ENCODE assay signal across 7 mouse cellular contexts in the genomic region with DNA sequence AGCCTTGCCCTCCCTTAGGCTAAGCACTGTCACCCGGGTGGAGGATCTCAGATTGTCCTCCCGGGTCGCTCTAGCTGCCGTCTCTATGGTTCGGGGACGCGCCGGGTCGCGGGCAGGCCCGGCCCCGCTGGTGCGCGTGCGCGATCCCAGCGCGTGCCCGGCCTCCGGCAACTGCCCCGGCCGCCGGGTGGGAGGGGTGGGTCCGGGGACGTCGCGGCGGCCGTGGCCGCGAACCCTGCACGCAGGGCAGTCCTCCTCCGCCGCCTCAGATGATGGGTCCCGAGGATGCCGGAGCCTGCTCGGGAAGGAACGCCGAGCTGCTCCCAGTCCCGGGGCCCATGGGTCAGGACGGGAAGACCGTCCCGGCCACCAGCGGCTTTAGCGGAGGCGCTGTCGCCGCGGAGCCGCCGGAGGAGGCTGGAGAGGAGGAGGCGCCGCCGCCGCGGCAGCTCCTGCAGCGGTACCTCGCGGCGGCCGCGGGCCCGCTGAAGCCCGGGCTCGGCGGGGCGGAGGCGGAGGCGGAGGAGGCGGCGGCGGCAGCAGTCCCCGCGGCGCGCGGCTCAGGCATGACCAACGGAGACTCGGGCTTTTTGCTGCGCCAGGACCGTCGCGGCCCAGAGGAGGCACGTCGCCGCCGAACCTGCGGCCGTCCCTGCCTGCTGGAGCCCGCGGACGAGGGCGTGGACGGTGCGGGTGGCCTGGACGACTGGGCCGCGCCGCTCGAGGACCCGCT. TPM values are rescaled to one million over a fixed set of nuclear protein-coding genes. Genes with fewer than 3 reads are reported as not detected.
A peak's percentile ranks its signal among the peaks of the same experiment; 100 is the strongest.
DNase-seq lines count a peak whose midpoint lies in the region; ATAC-seq lines count a peak whose summit lies in the region.

Gene Tbc1d12, plus strand, starts transcription at position 142 of the 733 bp plus-strand sequence.

- 0 out of 2 replicates have a peak, but pooled peaks cover 3% of the 10 kb centered on the region for H3K4me1 ChIP-seq in intestine, embryonic 16.5 days (ENCODE audit: control insufficient read depth, insufficient read depth, low read length)
- peaks cover 2% of the 10 kb centered on the region; the same call in 1 of the 2 replicates for H3K4me1 ChIP-seq in midbrain, embryonic 11.5 days (ENCODE audit: control insufficient read depth, insufficient read depth, low read length)

- H3K9ac ChIP-seq in intestine, embryonic 16.5 days (ENCODE audit: low read depth, low read length): peak within 1 kb of the TSS; percentile 86
- peak within 1 kb of the TSS; percentile 82 for H3K9ac ChIP-seq in midbrain, embryonic 11.5 days (ENCODE audit: low read length)

- H3K36me3 ChIP-seq in intestine, embryonic 16.5 days (ENCODE audit: control insufficient read depth, insufficient read depth, low read length): no peaks in the 10 kb centered on the region
- H3K36me3 ChIP-seq in midbrain, embryonic 11.5 days (ENCODE audit: control insufficient read depth, insufficient read depth, low read length): no peaks in the 10 kb centered on the region

- H3K4me3 ChIP-seq in intestine, embryonic 16.5 days (ENCODE audit: low read length): peak within 1 kb of the TSS; percentile 87
- H3K4me3 ChIP-seq in midbrain, embryonic 11.5 days (ENCODE audit: low read depth, low read length): peak within 1 kb of the TSS; percentile 80

- DNase-seq in adrenal gland, adult 2 months: peak; percentile 98
- DNase-seq in embryo, embryonic 11.5 days (ENCODE audit: low read depth, low spot score): peak; percentile 87
- peak; percentile 89 to 93 for DNase-seq in gastrocnemius, postnatal 36 days
- peak; percentile 90 to 91 for DNase-seq in left cerebral cortex, postnatal 36 days (ENCODE audit: low spot score in 2 of 2)
- peak; percentile 99 for DNase-seq in midbrain, embryonic 11.5 days (ENCODE audit: low spot score, missing footprints)
- DNase-seq in skeletal muscle tissue, adult 2 months (ENCODE audit: low read depth, low spot score): peak; percentile 87

- intact Hi-C loops in gastrocnemius, postnatal 36 days (cut with DNase I): no loop called here
- intact Hi-C loops in left cerebral cortex, postnatal 36 days (cut with DNase I): no loop called here

- H3K27ac ChIP-seq in intestine, embryonic 16.5 days (ENCODE audit: low read length): peak within 1 kb of the TSS; percentile 86
- H3K27ac ChIP-seq in midbrain, embryonic 11.5 days (ENCODE audit: low read depth, low read length): peak within 1 kb of the TSS; percentile 60

- H3K9me3 ChIP-seq in intestine, embryonic 16.5 days (ENCODE audit: control insufficient read depth, low read length): no peaks in the 10 kb centered on the region
- H3K9me3 ChIP-seq in midbrain, embryonic 11.5 days (ENCODE audit: control insufficient read depth, low read length): no peaks in the 10 kb centered on the region

- H3K27me3 ChIP-seq in intestine, embryonic 16.5 days (replicated peaks; ENCODE audit: control insufficient read depth, insufficient read depth, low read length): no peaks in the 10 kb centered on the region
- no peaks in the 10 kb centered on the region for H3K27me3 ChIP-seq in midbrain, embryonic 11.5 days (ENCODE audit: control insufficient read depth, insufficient read depth, low read length)

- under 1% methylated on average over 63 of the region's 101 CpGs for WGBS in intestine, embryonic 16.5 days
- WGBS in midbrain, embryonic 11.5 days: under 1% methylated on average over 66 of the region's 101 CpGs

- ATAC-seq in intestine, embryonic 16.5 days: peak; percentile 94
- peak; percentile 95 for ATAC-seq in midbrain, embryonic 11.5 days (ENCODE audit: low FRiP score)

- H3K4me2 ChIP-seq in intestine, embryonic 16.5 days (ENCODE audit: low read depth, low read length): peak within 1 kb of the TSS; percentile 76
- peak within 1 kb of the TSS; percentile 59 for H3K4me2 ChIP-seq in midbrain, embryonic 11.5 days

RNA-seq across cellular contexts. Expression of gene Tbc1d12, which starts in this region (rescaled TPM):
- total RNA-seq in adrenal gland, adult 2 months (2021): 10 to 100 TPM in 1 of 2 experiments, 1 to 10 TPM in 1; 8.7 to 11.2 TPM
- 5.7 and 7.1 TPM in 2 replicates for polyA plus RNA-seq in adrenal gland, adult 2 months (2012; rRNA removed)
- 1 to 10 TPM; 2.4 to 3.4 TPM for total RNA-seq in gastrocnemius, postnatal 36 days (2021)
- 1.0 TPM in 2 replicates for polyA plus RNA-seq in intestine, embryonic 16.5 days (2015; fragmentation: Nextera tagmentation; extraction: Ambion mirVana)
- total RNA-seq in left cerebral cortex, postnatal 36 days (2021): 10 to 100 TPM; 11.7 to 13.0 TPM
- 3.3 TPM in 2 replicates for polyA plus RNA-seq in midbrain, embryonic 11.5 days (2014; fragmentation: Nextera tagmentation; extraction: Ambion mirVana)

Comparison
In these comparisons a context has a peak if more than half of its experiments do, and no peak if none do; other contexts are left out.
1. Peak in every context shown above with its lines: DNase-seq, ATAC-seq, H3K4me3 ChIP-seq and H3K27ac ChIP-seq.